Mouse (Mus musculus): ENCODE measurements around the gene Itgb5. TPM values are rescaled to one million over a fixed set of nuclear protein-coding genes. Genes with fewer than 3 reads are reported as not detected.

Gene Itgb5
- polyA plus RNA-seq, 1 experiment from 2014 or later: 77.9 TPM

GRCm38 (mm10) chr16:33931682-33932081 lies 102.2 kb downstream of the Itgb5 start:
- no peak overlapping the region for H3K4me2 ChIP-seq
- no peak for ATAC-seq (ENCODE audit: insufficient number of reproducible peaks, insufficient read depth, low FRiP score, low TSS enrichment, low read depth)
- no peak overlapping the region for H3K27ac ChIP-seq
- no peaks in the 10 kb centered on the region for H3K9me3 ChIP-seq
- peaks cover 22% of the 10 kb centered on the region for H3K4me1 ChIP-seq (replicated peaks)
- 75% methylated on average over 2 of the region's 2 CpGs for WGBS
- H3K4me3 ChIP-seq (replicated peaks): no peak overlapping the region
- no peaks in the 10 kb centered on the region for H3K27me3 ChIP-seq
- H3K36me3 ChIP-seq: peaks cover 21% of the 10 kb centered on the region; the same call in 1 of the 2 replicates
- H3K9ac ChIP-seq (replicated peaks): no peak overlapping the region

- 72% methylated on average over 5 of the region's 5 CpGs for WGBS
- Histone ChIP-seq H3K27ac (0 out of 2 replicates have a peak overlapping the region, but pooled peaks have one; percentile 35), H3K4me2 (no peak overlapping the region), H3K27me3 (no peaks in the 10 kb centered on the region), H3K36me3 (peaks cover 21% of the 10 kb centered on the region; the same call in 1 of the 2 replicates), H3K4me1 (replicated peaks) (peaks cover 22% of the 10 kb centered on the region), H3K9ac (replicated peaks) (no peak overlapping the region), H3K9me3 (no peaks in the 10 kb centered on the region), H3K4me3 (replicated peaks) (no peak overlapping the region)
- ATAC-seq (ENCODE audit: insufficient number of reproducible peaks, insufficient read depth, low FRiP score, low TSS enrichment, low read depth): no peak
Measured at GRCm38 (mm10) chr16:33932126-33932525, 102.7 kb downstream of the Itgb5 start.

GRCm38 (mm10) chr16:33933411-33933810 lies 103.9 kb downstream of the Itgb5 start:
- no peaks in the 10 kb centered on the region for H3K9me3 ChIP-seq
- no peaks in the 10 kb centered on the region for H3K27me3 ChIP-seq
- H3K36me3 ChIP-seq: peaks cover 21% of the 10 kb centered on the region; the same call in 1 of the 2 replicates
- no peak overlapping the region for H3K4me2 ChIP-seq
- no peak overlapping the region for H3K9ac ChIP-seq (replicated peaks)
- ATAC-seq (ENCODE audit: insufficient number of reproducible peaks, insufficient read depth, low FRiP score, low TSS enrichment, low read depth): no peak
- H3K4me3 ChIP-seq (replicated peaks): no peak overlapping the region
- H3K4me1 ChIP-seq (replicated peaks): peaks cover 33% of the 10 kb centered on the region
- H3K27ac ChIP-seq: no peak overlapping the region
- WGBS: 94% methylated on average over 11 of the region's 11 CpGs

GRCm38 (mm10) chr16:33934701-33935406 lies 105.4 kb downstream of the Itgb5 start:
- Histone ChIP-seq H3K27me3 (no peaks in the 10 kb centered on the region), H3K4me1 (replicated peaks) (peaks cover 48% of the 10 kb centered on the region), H3K4me3 (replicated peaks) (no peak overlapping the region), H3K9me3 (no peaks in the 10 kb centered on the region), H3K4me2 (no peak overlapping the region), H3K9ac (replicated peaks) (0 out of 2 replicates have a peak overlapping the region, but pooled peaks have one; percentile 9), H3K36me3 (peaks cover 20% of the 10 kb centered on the region; the same call in 1 of the 2 replicates), H3K27ac (peak overlapping the region; percentile 87)
- no peak for ATAC-seq (ENCODE audit: insufficient number of reproducible peaks, insufficient read depth, low FRiP score, low TSS enrichment, low read depth)
- WGBS: 51% methylated on average over 5 of the region's 5 CpGs

- Histone ChIP-seq H3K9ac (replicated peaks) (no peak overlapping the region), H3K36me3 (peaks cover 18% of the 10 kb centered on the region; the same call in 1 of the 2 replicates), H3K9me3 (no peaks in the 10 kb centered on the region), H3K4me3 (replicated peaks) (no peak overlapping the region), H3K4me2 (no peak overlapping the region), H3K4me1 (replicated peaks) (peaks cover 52% of the 10 kb centered on the region), H3K27me3 (no peaks in the 10 kb centered on the region), H3K27ac (no peak overlapping the region)
- ATAC-seq (ENCODE audit: insufficient number of reproducible peaks, insufficient read depth, low FRiP score, low TSS enrichment, low read depth): no peak
- WGBS: 92% methylated on average over 6 of the region's 6 CpGs
Measured at GRCm38 (mm10) chr16:33935407-33935785, 105.9 kb downstream of the Itgb5 start.

GRCm38 (mm10) chr16:33936885-33937284 lies 107.4 kb downstream of the Itgb5 start:
- Histone ChIP-seq H3K4me1 (replicated peaks) (peaks cover 62% of the 10 kb centered on the region), H3K9me3 (no peaks in the 10 kb centered on the region), H3K9ac (replicated peaks) (no peak overlapping the region), H3K27me3 (no peaks in the 10 kb centered on the region), H3K4me2 (no peak overlapping the region), H3K27ac (no peak overlapping the region), H3K36me3 (peaks cover 26% of the 10 kb centered on the region; the same call in 1 of the 2 replicates), H3K4me3 (replicated peaks) (no peak overlapping the region)
- 72% methylated on average over 4 of the region's 4 CpGs for WGBS
- ATAC-seq (ENCODE audit: insufficient number of reproducible peaks, insufficient read depth, low FRiP score, low TSS enrichment, low read depth): no peak

GRCm38 (mm10) chr16:33937567-33937966 lies 108.1 kb downstream of the Itgb5 start:
- peaks cover 67% of the 10 kb centered on the region for H3K4me1 ChIP-seq (replicated peaks)
- H3K9ac ChIP-seq (replicated peaks): no peak overlapping the region
- no peak overlapping the region for H3K27ac ChIP-seq
- WGBS: 89% methylated on average over 8 of the region's 8 CpGs
- H3K36me3 ChIP-seq: peaks cover 21% of the 10 kb centered on the region; the same call in 1 of the 2 replicates
- H3K9me3 ChIP-seq: no peaks in the 10 kb centered on the region
- ATAC-seq (ENCODE audit: insufficient number of reproducible peaks, insufficient read depth, low FRiP score, low TSS enrichment, low read depth): no peak
- H3K4me2 ChIP-seq: no peak overlapping the region
- no peaks in the 10 kb centered on the region for H3K27me3 ChIP-seq
- H3K4me3 ChIP-seq (replicated peaks): no peak overlapping the region

GRCm38 (mm10) chr16:33938311-33939132 lies 109.1 kb downstream of the Itgb5 start:
- Histone ChIP-seq H3K4me2 (no peak overlapping the region), H3K36me3 (peaks cover 22% of the 10 kb centered on the region; the same call in 1 of the 2 replicates), H3K9ac (replicated peaks) (no peak overlapping the region), H3K9me3 (no peaks in the 10 kb centered on the region), H3K4me3 (replicated peaks) (no peak overlapping the region), H3K27ac (no peak overlapping the region; the same call in 1 of the 2 replicates), H3K27me3 (no peaks in the 10 kb centered on the region), H3K4me1 (replicated peaks) (peaks cover 68% of the 10 kb centered on the region)
- WGBS: 59% methylated on average over 12 of the region's 12 CpGs
- ATAC-seq (ENCODE audit: insufficient number of reproducible peaks, insufficient read depth, low FRiP score, low TSS enrichment, low read depth): no peak

GRCm38 (mm10) chr16:33939133-33939531 lies 109.7 kb downstream of the Itgb5 start:
- Histone ChIP-seq H3K27me3 (no peaks in the 10 kb centered on the region), H3K27ac (peak overlapping the region; percentile 60; the same call in 1 of the 2 replicates), H3K9me3 (no peaks in the 10 kb centered on the region), H3K36me3 (peaks cover 22% of the 10 kb centered on the region; the same call in 1 of the 2 replicates), H3K9ac (replicated peaks) (no peak overlapping the region), H3K4me1 (replicated peaks) (peaks cover 65% of the 10 kb centered on the region), H3K4me3 (replicated peaks) (no peak overlapping the region), H3K4me2 (no peak overlapping the region)
- ATAC-seq (ENCODE audit: insufficient number of reproducible peaks, insufficient read depth, low FRiP score, low TSS enrichment, low read depth): no peak
- WGBS: 80% methylated on average over 2 of the region's 2 CpGs

GRCm38 (mm10) chr16:33939636-33940035 lies 110.2 kb downstream of the Itgb5 start:
- H3K4me1 ChIP-seq (replicated peaks): peaks cover 65% of the 10 kb centered on the region
- no peak for ATAC-seq (ENCODE audit: insufficient number of reproducible peaks, insufficient read depth, low FRiP score, low TSS enrichment, low read depth)
- peak overlapping the region; percentile 45; the same call in 1 of the 2 replicates for H3K27ac ChIP-seq
- H3K4me2 ChIP-seq: no peak overlapping the region
- 25% methylated on average over 9 of the region's 9 CpGs for WGBS
- no peak overlapping the region for H3K9ac ChIP-seq (replicated peaks)
- no peaks in the 10 kb centered on the region for H3K9me3 ChIP-seq
- H3K36me3 ChIP-seq: peaks cover 22% of the 10 kb centered on the region; the same call in 1 of the 2 replicates
- H3K4me3 ChIP-seq (replicated peaks): no peak overlapping the region
- H3K27me3 ChIP-seq: no peaks in the 10 kb centered on the region

GRCm38 (mm10) chr16:33940095-33940494 lies 110.6 kb downstream of the Itgb5 start:
- H3K36me3 ChIP-seq: peaks cover 22% of the 10 kb centered on the region; the same call in 1 of the 2 replicates
- H3K27me3 ChIP-seq: no peaks in the 10 kb centered on the region
- peak overlapping the region; percentile 45; the same call in 1 of the 2 replicates for H3K27ac ChIP-seq
- H3K9me3 ChIP-seq: no peaks in the 10 kb centered on the region
- no peak overlapping the region for H3K4me3 ChIP-seq (replicated peaks)
- no peak overlapping the region for H3K4me2 ChIP-seq
- H3K9ac ChIP-seq (replicated peaks): no peak overlapping the region
- 81% methylated on average over 5 of the region's 5 CpGs for WGBS
- ATAC-seq (ENCODE audit: insufficient number of reproducible peaks, insufficient read depth, low FRiP score, low TSS enrichment, low read depth): no peak
- H3K4me1 ChIP-seq (replicated peaks): peaks cover 66% of the 10 kb centered on the region

Data from limb, embryonic 12.5 days (tissue).